Mouse (Mus musculus) G1E (cell line): ENCODE measurements around the gene Mrpl23. TPM values are rescaled to one million over a fixed set of nuclear protein-coding genes. Genes with fewer than 3 reads are reported as not detected.

Source experiments
- ATAC-seq: 2 replicates; pipeline ENCODE4 v1.8.0; 2016; ENCODE audit warnings: mild to moderate bottlenecking; ENCODE audit not compliant: insufficient number of reproducible peaks, poor library complexity, low FRiP score, severe bottlenecking; ENCODE audit errors: extremely low read depth
- DNase-seq: peaks from one replicate; pipeline ENCODE4 v3.0.0; 2012; ENCODE audit warnings: low spot score
- H3K27me3 ChIP-seq: 2 replicates; pipeline ENCODE4 v1.6.1; 2012; ENCODE audit warnings: mild to moderate bottlenecking, low read length, inconsistent platforms; ENCODE audit not compliant: insufficient read depth
- H3K36me3 ChIP-seq: replicated peaks from 2 replicates; pipeline ENCODE3; 2012; ENCODE audit warnings: mild to moderate bottlenecking, inconsistent platforms
- H3K4me1 ChIP-seq: 2 replicates; pipeline ENCODE4 v1.6.1; 2012; ENCODE audit warnings: low read depth, low read length, inconsistent platforms, mixed read lengths; ENCODE audit not compliant: insufficient read depth
- H3K4me3 ChIP-seq: 2 replicates; pipeline ENCODE4 v1.5.1; 2012; ENCODE audit warnings: low read depth, mild to moderate bottlenecking, inconsistent platforms, low read length, moderate library complexity, mixed read lengths
- H3K9me3 ChIP-seq: replicated peaks from 2 replicates; pipeline ENCODE4 v1.6.1; 2012; ENCODE audit warnings: inconsistent platforms
- CTCF ChIP-seq: IDR thresholded peaks from 2 replicates; pipeline ENCODE4 v1.5.1; 2012; ENCODE audit warnings: low read depth, low read length, inconsistent platforms, mixed read lengths
- GATA1 ChIP-seq: IDR thresholded peaks from 2 replicates; pipeline ENCODE4 v1.6.1; 2012; ENCODE audit warnings: borderline replicate concordance, low read length, inconsistent platforms, mixed read lengths
- GATA2 ChIP-seq: IDR thresholded peaks from 2 replicates; pipeline ENCODE4 v1.6.1; 2012; ENCODE audit warnings: low read depth, low read length, inconsistent platforms, borderline replicate concordance
- POLR2AphosphoS5 ChIP-seq: IDR thresholded peaks from 2 replicates; pipeline ENCODE4 v1.6.1; 2012; ENCODE audit warnings: low read depth, low read length, inconsistent platforms; ENCODE audit not compliant: insufficient replicate concordance
- TAL1 ChIP-seq: conservative IDR thresholded peaks from 2 replicates; pipeline ENCODE4 v1.6.1; 2012; ENCODE audit warnings: low read depth, low read length, inconsistent platforms, mixed read lengths
- polyA plus RNA-seq: library from polyadenylated mRNA; stranded (reverse); fragments of >175 nt; gene quantifications from 2 replicates; pipeline ENCODE4 v1.2.3, GENCODE M21; 2012
- total RNA-seq, 2 experiments: library from RNA; stranded (forward) in 1 of 2; stranded (reverse) in 1 of 2; fragments of 200-1000 nt in 1 of 2; fragments of >200 nt in 1 of 2; fragmentation: Nextera tagmentation in 1 of 2; gene quantifications; 2 replicates each; pipeline ENCODE4 v1.2.3; 2014 to 2017

The Mrpl23 gene
- total and polyA plus RNA-seq, 3 experiments = 30.3 to 54.4 (median 33.1) TPM

DNA sequence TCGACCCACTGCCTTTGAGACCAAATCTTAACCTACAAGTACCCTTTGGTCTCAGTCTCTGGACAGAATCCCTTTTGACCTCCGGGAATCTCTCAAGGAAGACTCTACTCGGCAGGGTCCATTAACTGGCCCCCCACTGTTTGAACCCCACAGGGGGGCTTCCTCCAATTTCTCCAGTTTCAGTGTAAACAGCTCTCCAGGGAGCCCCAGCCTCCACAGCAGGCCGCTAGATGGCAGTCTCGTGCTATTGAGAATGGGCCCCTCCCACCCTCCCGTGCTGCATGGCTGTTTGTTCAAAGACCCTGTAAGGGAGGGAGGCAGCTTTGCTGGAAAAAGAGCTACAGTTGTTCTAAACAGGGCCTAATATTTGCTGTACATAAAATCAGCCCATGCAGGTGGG, 5.4 kb downstream of the Mrpl23 start:
- DNase-seq (peak; percentile 63), ATAC-seq (no peak)
- Histone ChIP-seq H3K36me3 (peaks cover 83% of the 10 kb centered on the region), H3K27me3 (no peaks in the 10 kb centered on the region), H3K9me3 (no peaks in the 10 kb centered on the region), H3K4me3 (no peak overlapping the region), H3K4me1 (peaks cover 47% of the 10 kb centered on the region)
- TF ChIP-seq GATA1 (no peak), CTCF (0 out of 2 replicates have a peak, but pooled peaks have one; percentile 14), POLR2AphosphoS5 (no peak), TAL1 (no peak), GATA2 (no peak)

GRCm38 (mm10) chr7:142538291-142538690, 5.8 kb downstream of the Mrpl23 start:
- no peaks in the 10 kb centered on the region for H3K27me3 ChIP-seq
- DNase-seq = no peak
- H3K9me3 ChIP-seq = no peaks in the 10 kb centered on the region
- H3K4me1 ChIP-seq = peaks cover 43% of the 10 kb centered on the region
- no peak for ATAC-seq
- TF ChIP-seq CTCF (no peak), GATA2 (no peak), TAL1 (no peak), POLR2AphosphoS5 (no peak), GATA1 (no peak)
- peaks cover 87% of the 10 kb centered on the region for H3K36me3 ChIP-seq
- no peak overlapping the region for H3K4me3 ChIP-seq

DNA sequence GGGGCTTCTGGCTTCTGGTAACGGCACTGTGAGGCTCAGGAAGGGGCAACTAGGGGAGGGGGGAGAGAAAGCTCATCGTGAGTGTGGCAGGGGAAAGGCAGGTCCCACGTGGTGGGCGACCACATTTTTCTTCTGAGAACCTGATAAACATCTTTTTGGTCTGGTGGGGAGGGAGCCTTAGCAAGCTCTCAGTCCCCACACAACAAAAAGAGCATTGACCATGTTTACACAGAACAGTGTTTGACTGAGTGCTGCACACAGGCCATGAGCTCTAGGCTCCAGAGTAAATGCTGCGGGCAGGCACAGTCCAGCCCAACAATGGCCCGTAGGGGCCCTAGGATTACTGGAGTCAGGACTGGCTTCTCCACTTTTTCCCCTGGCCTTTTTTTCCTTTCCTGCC, 6.3 kb downstream of the Mrpl23 start:
- TF ChIP-seq GATA1 = no peak
- TF ChIP-seq POLR2AphosphoS5 = no peak
- no peak for TF ChIP-seq TAL1
- no peak for TF ChIP-seq GATA2
- TF ChIP-seq CTCF = no peak
- Histone ChIP-seq H3K9me3 (no peaks in the 10 kb centered on the region), H3K4me3 (no peak overlapping the region), H3K27me3 (no peaks in the 10 kb centered on the region), H3K36me3 (peaks cover 92% of the 10 kb centered on the region), H3K4me1 (peaks cover 38% of the 10 kb centered on the region)
- DNase-seq (no peak), ATAC-seq (no peak)

DNA sequence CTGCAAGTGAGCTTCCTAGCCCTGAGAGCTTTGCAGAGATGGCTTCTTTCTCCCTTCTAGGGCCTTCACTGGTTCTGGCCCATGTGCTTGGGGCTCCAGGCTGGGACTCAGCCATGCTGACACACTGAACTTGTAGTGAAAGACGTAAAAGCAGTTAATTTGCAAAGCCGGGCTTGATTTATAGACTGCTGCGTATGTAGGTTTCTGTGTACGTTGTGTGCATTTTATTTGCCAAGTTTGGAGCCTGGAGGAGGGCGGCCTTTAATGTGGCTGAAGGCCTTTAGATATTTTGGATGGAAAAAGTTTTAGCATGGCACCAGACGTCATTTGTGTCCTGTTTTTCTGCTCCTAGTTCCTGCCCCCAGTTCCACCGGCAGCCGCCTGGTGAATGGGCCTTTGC, 7.3 kb downstream of the Mrpl23 start:
- H3K4me1 ChIP-seq = peaks cover 28% of the 10 kb centered on the region
- H3K27me3 ChIP-seq = no peaks in the 10 kb centered on the region
- H3K36me3 ChIP-seq = peaks cover 87% of the 10 kb centered on the region
- TF ChIP-seq POLR2AphosphoS5 (no peak), TAL1 (no peak), GATA1 (no peak), GATA2 (no peak), CTCF (no peak)
- H3K9me3 ChIP-seq = no peaks in the 10 kb centered on the region
- no peak overlapping the region for H3K4me3 ChIP-seq
- DNase-seq (no peak), ATAC-seq (no peak)

GRCm38 (mm10) chr7:142542771-142543303, 10.4 kb downstream of the Mrpl23 start:
- Histone ChIP-seq H3K4me1 (peaks cover 22% of the 10 kb centered on the region), H3K9me3 (no peaks in the 10 kb centered on the region), H3K4me3 (no peak overlapping the region), H3K36me3 (peaks cover 63% of the 10 kb centered on the region), H3K27me3 (no peaks in the 10 kb centered on the region)
- DNase-seq = no peak
- ATAC-seq = no peak
- TF ChIP-seq POLR2AphosphoS5 (no peak), CTCF (no peak), TAL1 (no peak), GATA2 (no peak), GATA1 (no peak)

DNA sequence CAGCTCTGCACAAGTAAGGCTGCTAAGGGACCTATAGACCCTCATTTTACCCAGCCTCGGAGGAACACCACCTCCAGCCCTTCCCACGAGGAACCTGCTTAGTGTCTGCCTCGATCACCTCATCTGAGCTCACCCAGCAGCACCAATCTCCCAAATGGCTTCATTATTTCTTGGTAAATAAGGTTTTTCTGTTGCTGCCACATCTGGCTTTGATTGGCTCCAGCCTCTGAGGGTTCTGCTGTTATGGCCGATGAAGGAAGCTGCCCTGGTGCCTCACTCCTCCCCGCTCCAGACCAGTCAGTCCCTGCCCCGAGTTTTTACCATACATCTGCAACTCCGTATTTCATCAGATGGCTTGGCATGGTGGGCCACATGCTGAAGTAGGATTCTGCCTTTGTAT, 13.5 kb downstream of the Mrpl23 start:
- H3K9me3 ChIP-seq = no peaks in the 10 kb centered on the region
- H3K27me3 ChIP-seq = peaks cover 3% of the 10 kb centered on the region; the same call in 1 of the 2 replicates
- ATAC-seq (no peak), DNase-seq (no peak)
- H3K4me1 ChIP-seq = peaks cover 8% of the 10 kb centered on the region
- no peak overlapping the region for H3K4me3 ChIP-seq
- TF ChIP-seq GATA1 (no peak), CTCF (no peak), TAL1 (no peak), POLR2AphosphoS5 (no peak), GATA2 (no peak)
- H3K36me3 ChIP-seq = peaks cover 32% of the 10 kb centered on the region

- Histone ChIP-seq H3K4me3 (no peak overlapping the region), H3K27me3 (peaks cover 13% of the 10 kb centered on the region), H3K9me3 (no peaks in the 10 kb centered on the region), H3K4me1 (peaks cover under 1% of the 10 kb centered on the region; the same call in 1 of the 2 replicates), H3K36me3 (peaks cover 14% of the 10 kb centered on the region)
- ATAC-seq = no peak
- no peak for TF ChIP-seq GATA2
- TF ChIP-seq CTCF = no peak
- no peak for TF ChIP-seq TAL1
- TF ChIP-seq POLR2AphosphoS5 = no peak
- TF ChIP-seq GATA1 = no peak
- no peak for DNase-seq
Observed at GRCm38 (mm10) chr7:142547874-142548273, 15.4 kb downstream of the Mrpl23 start.
